Mouse (Mus musculus): Measurements from ENCODE around the gene Nek8.

DNA sequence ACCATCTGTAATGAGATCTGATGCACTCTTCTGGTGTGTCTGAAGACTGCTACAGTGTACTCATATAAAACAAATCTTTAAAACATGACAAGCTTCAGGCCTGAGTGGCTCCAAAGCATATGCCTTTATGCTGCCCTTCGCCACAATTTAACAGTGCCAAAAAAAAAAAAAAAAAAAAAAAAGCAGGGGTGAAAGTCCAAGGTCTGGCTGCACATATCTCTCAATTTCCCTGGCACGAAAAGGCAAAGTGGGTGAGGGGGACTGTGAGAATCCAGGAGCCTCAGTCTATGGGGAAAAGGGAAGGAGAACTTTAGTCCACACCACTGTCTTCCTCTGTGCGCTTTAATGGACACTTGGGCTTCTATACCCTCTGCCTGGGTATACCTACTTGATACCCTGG is 25.9 kb upstream of the Nek8 start:
- TF ChIP-seq CTCF (IDR thresholded peaks at IDR 0.05; ENCODE audit: low read depth) (no peak), EP300 (IDR thresholded peaks at IDR 0.05; ENCODE audit: low read depth) (no peak)

All from liver, embryonic 14.5 days (tissue).